Mouse (Mus musculus) limb, embryonic 13.5 days (tissue): ENCODE measurements around the gene 5730596B20Rik. TPM values are rescaled to one million over a fixed set of nuclear protein-coding genes. Genes with fewer than 3 reads are reported as not detected.
A peak's percentile ranks its signal among the peaks of the same experiment; 100 is the strongest.

ENCODE experiments used
- ATAC-seq: fragments of 200-750 bp; cut with Nextera tagmentation; 2 replicates; pipeline ENCODE4 v1.8.0; 2017; ENCODE audit warnings: low read depth, moderate number of reproducible peaks, moderate TSS enrichment; ENCODE audit not compliant: low FRiP score
- H3K27ac ChIP-seq: fragments of 300-500 bp; sonication (generic); 2 replicates; pipeline ENCODE4 v1.5.1; 2015; ENCODE audit warnings: inconsistent platforms, mild to moderate bottlenecking, moderate library complexity
- H3K27me3 ChIP-seq: fragments of 300-500 bp; sonication (generic); 2 replicates; pipeline ENCODE4 v1.6.1; 2015; ENCODE audit warnings: mild to moderate bottlenecking, inconsistent platforms
- H3K36me3 ChIP-seq: fragments of 300-500 bp; sonication (generic); 2 replicates; pipeline ENCODE4 v1.6.1; 2015; ENCODE audit warnings: inconsistent platforms, mild to moderate bottlenecking, moderate library complexity
- H3K4me1 ChIP-seq: fragments of 300-500 bp; sonication (generic); 2 replicates; pipeline ENCODE4 v1.6.1; 2015; ENCODE audit warnings: inconsistent platforms
- H3K4me2 ChIP-seq: fragments of 300-500 bp; sonication (generic); replicated peaks from 2 replicates; pipeline ENCODE4 v1.6.1; 2015; ENCODE audit warnings: inconsistent platforms, mild to moderate bottlenecking, moderate library complexity
- H3K4me3 ChIP-seq: fragments of 300-500 bp; sonication (generic); 2 replicates; pipeline ENCODE4 v1.5.1; 2015; ENCODE audit warnings: moderate library complexity, mild to moderate bottlenecking, inconsistent platforms
- H3K9ac ChIP-seq: fragments of 300-500 bp; sonication (generic); 2 replicates; pipeline ENCODE4 v1.6.1; 2015; ENCODE audit warnings: mild to moderate bottlenecking, inconsistent platforms
- H3K9me3 ChIP-seq: fragments of 300-500 bp; sonication (generic); 2 replicates; pipeline ENCODE4 v1.6.1; 2016; ENCODE audit warnings: inconsistent platforms
- WGBS: fragments of 180-500 bp; shearing (Covaris S2); methylation state at CpG from one replicate; pipeline ENCODE4 v1.1.7; 2015; 5-methylcytosine and 5-hydroxymethylcytosine counted together
- polyA plus RNA-seq: library from polyadenylated mRNA; unstranded; fragments of >200 nt; fragmentation: Nextera tagmentation; extraction: Ambion mirVana; gene quantifications from 2 replicates; pipeline ENCODE4 v1.2.1, GENCODE M21; 2015

The 5730596B20Rik gene
- polyA plus RNA-seq, 1 experiment from 2014 or later = 0.71 TPM

DNA sequence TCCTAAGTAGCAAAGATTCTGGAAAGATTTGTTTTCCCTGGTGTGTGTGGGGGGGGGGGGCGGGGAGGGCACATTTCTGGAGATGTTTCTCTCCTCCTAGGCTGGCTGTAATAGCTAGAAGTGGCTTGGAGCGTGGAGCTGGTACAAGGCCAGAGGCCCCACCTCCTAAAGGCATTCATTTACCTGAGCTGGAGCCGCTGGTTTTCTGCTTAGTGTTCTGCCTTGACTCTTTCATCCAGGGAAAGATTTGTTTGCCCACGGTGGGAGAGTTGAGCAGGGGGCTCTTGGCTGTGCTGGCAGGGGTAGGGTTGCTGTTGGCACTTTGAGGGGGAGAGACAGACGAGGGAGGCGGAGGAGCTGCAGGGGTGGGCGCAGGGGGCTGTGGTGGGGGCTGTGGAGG, 5.4 kb upstream of the 5730596B20Rik start:
- Histone ChIP-seq H3K9ac (peak overlapping the region; percentile 54; the same call in 1 of the 2 replicates), H3K4me1 (peaks cover 71% of the 10 kb centered on the region), H3K4me2 (peak overlapping the region; percentile 69), H3K36me3 (peaks cover 18% of the 10 kb centered on the region), H3K4me3 (peak overlapping the region; percentile 41), H3K27me3 (peaks cover 65% of the 10 kb centered on the region), H3K27ac (peak overlapping the region; percentile 55; the same call in 1 of the 2 replicates), H3K9me3 (no peaks in the 10 kb centered on the region)
- WGBS = 27% methylated on average over 7 of the region's 7 CpGs
- no peak for ATAC-seq

DNA sequence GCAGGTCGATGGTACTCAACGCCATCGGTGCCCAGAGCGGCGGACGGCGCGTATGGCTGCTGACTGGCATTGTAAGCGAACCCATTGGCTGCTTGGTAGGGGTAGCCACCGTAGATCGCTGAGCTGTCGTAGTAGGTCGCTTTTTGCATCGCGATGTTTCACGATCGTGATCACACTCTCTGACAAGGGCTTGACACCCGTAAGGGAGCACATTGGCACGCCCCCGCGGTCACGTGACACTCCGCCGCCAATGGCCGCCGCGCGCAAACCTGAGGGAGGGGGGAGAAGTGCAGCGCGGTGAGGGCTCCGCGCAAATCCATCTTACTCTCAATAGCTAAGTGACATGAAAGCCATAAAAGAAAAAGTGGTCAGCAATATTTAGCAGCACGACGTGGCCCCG, 4.8 kb upstream of the 5730596B20Rik start:
- Histone ChIP-seq H3K4me3 (peak overlapping the region; percentile 41), H3K9me3 (no peaks in the 10 kb centered on the region), H3K27ac (peak overlapping the region; percentile 61; the same call in 1 of the 2 replicates), H3K9ac (peak overlapping the region; percentile 54), H3K4me2 (peak overlapping the region; percentile 69), H3K27me3 (peaks cover 64% of the 10 kb centered on the region), H3K36me3 (peaks cover 18% of the 10 kb centered on the region), H3K4me1 (peaks cover 77% of the 10 kb centered on the region)
- WGBS = 1% methylated on average over 35 of the region's 35 CpGs
- peak; percentile 64 for ATAC-seq

DNA sequence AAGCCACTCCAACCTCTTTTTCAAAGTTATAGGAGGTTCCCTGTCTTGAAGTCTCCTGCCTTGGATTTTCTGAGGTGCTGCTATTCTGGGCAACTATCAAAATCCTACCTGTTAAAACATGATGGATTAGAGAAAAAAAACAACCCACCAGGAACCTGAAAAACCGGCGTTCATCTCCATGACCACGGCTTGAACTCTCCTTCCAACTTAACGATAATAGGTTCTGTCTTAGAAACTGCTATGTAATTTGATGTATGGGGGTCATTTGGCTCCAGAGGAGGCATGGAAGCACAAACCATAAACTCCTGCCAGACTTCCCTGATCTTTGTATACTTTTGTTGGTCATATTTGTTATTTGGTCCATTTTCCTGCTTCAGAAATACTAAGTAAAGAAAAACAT, 3.6 kb upstream of the 5730596B20Rik start:
- Histone ChIP-seq H3K27ac (0 out of 2 replicates have a peak overlapping the region, but pooled peaks have one; percentile 61), H3K36me3 (peaks cover 18% of the 10 kb centered on the region), H3K4me2 (0 out of 2 replicates have a peak overlapping the region, but pooled peaks have one; percentile 9), H3K9me3 (no peaks in the 10 kb centered on the region), H3K27me3 (peaks cover 62% of the 10 kb centered on the region), H3K4me1 (peaks cover 80% of the 10 kb centered on the region), H3K4me3 (no peak overlapping the region), H3K9ac (no peak overlapping the region)
- no peak for ATAC-seq
- 14% methylated on average over 4 of the region's 4 CpGs for WGBS

DNA sequence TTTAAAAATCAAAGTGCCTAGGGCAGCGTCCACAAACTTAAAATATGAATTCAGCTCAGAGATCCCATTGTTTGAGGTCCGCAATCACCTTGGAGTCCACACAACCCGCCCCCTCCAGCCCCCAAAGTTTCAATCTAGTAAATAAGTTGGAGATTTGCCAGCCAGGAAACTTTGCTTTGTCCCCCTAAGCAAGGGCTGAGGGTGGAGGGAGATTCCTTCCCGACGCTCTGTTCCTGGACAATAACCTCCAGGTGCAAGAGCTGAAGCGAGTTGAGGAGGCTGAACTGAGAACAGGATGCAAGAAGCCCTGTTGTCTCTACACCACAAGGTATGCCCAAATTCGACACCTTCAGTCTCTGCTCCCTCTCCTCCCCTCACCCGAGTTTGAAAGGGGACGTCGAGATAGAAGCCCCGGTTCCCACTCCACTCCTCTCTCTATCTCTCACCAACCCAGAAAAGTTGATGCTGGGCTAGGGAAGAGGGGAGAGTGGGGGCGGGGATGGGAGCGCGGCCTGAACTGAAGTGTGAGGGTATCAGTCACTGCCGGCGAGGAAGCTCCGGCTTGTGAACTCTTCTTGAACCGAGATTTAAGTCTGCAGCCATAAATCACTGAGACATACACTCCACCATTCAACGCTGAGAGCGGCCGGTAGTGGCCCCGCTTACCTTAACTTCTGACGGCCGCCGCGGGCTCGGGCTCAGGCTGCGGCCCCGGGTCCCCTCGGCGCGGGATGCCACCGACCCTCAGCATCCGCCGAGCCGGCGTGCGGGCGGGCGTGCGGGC, 2.1 kb upstream of the 5730596B20Rik start:
- Histone ChIP-seq H3K9me3 (no peaks in the 10 kb centered on the region), H3K4me3 (peak overlapping the region; percentile 47), H3K36me3 (peaks cover 14% of the 10 kb centered on the region), H3K4me2 (peak overlapping the region; percentile 70), H3K27me3 (peaks cover 66% of the 10 kb centered on the region), H3K4me1 (peaks cover 88% of the 10 kb centered on the region), H3K9ac (peak overlapping the region; percentile 63), H3K27ac (peak overlapping the region; percentile 55; the same call in 1 of the 2 replicates)
- no peak for ATAC-seq
- 8% methylated on average over 41 of the region's 41 CpGs for WGBS

DNA sequence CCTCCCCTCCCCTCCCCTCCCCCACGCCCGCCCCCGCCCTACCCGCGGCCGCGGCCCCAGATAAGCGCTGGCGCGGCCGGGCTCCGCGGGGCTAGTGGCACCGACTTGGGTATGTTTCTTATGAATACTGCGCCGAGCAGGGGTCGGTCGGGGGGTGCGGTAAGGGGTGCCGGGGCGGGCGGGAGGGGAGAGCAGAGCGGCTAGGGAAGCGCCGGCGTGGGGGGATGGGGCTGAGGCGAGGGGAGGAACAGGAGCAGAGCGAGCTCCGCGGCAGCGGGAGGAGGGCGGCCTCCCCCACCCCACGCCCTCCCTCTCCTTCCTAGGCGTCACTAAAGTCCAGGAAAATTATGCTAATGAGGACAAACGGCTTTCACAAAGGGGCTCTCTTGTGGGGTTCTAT, 1.4 kb upstream of the 5730596B20Rik start:
- Histone ChIP-seq H3K36me3 (peaks cover 7% of the 10 kb centered on the region; the same call in 1 of the 2 replicates), H3K9ac (peak overlapping the region; percentile 63), H3K9me3 (no peaks in the 10 kb centered on the region), H3K27ac (no peak overlapping the region; the same call in 1 of the 2 replicates), H3K4me3 (peak overlapping the region; percentile 47), H3K27me3 (peaks cover 66% of the 10 kb centered on the region), H3K4me2 (peak overlapping the region; percentile 70), H3K4me1 (peaks cover 85% of the 10 kb centered on the region)
- WGBS = 0% methylated on average over 17 of the region's 35 CpGs
- ATAC-seq = no peak

- H3K4me1 ChIP-seq = peaks cover 80% of the 10 kb centered on the region
- peaks cover 3% of the 10 kb centered on the region; the same call in 1 of the 2 replicates for H3K36me3 ChIP-seq
- peak overlapping the region; percentile 63; the same call in 1 of the 2 replicates for H3K9ac ChIP-seq
- 7% methylated on average over 6 of the region's 6 CpGs for WGBS
- no peaks in the 10 kb centered on the region for H3K9me3 ChIP-seq
- H3K27me3 ChIP-seq = peaks cover 66% of the 10 kb centered on the region
- H3K4me2 ChIP-seq = peak overlapping the region; percentile 70
- H3K4me3 ChIP-seq = peak overlapping the region; percentile 47
- no peak for ATAC-seq
- H3K27ac ChIP-seq = no peak overlapping the region
These were observed 907 bp upstream of the 5730596B20Rik start for GRCm38 (mm10) chr6:52176391-52176790.

- WGBS = 16% methylated on average over 9 of the region's 9 CpGs
- Histone ChIP-seq H3K4me3 (peak overlapping the region; percentile 47), H3K9ac (no peak overlapping the region), H3K4me2 (peak overlapping the region; percentile 70), H3K4me1 (peaks cover 66% of the 10 kb centered on the region), H3K27me3 (peaks cover 65% of the 10 kb centered on the region), H3K36me3 (no peaks in the 10 kb centered on the region; the same call in 1 of the 2 replicates), H3K27ac (no peak overlapping the region), H3K9me3 (no peaks in the 10 kb centered on the region)
- no peak for ATAC-seq
These were observed 508 bp downstream of the 5730596B20Rik start for GRCm38 (mm10) chr6:52177806-52178205.

- Histone ChIP-seq H3K4me2 (peak overlapping the region; percentile 37), H3K4me1 (peaks cover 67% of the 10 kb centered on the region), H3K27me3 (peaks cover 74% of the 10 kb centered on the region), H3K27ac (no peak overlapping the region), H3K4me3 (0 out of 2 replicates have a peak overlapping the region, but pooled peaks have one; percentile 4), H3K36me3 (no peaks in the 10 kb centered on the region; the same call in 1 of the 2 replicates), H3K9me3 (no peaks in the 10 kb centered on the region), H3K9ac (no peak overlapping the region)
- no peak for ATAC-seq
- 30% methylated on average over 4 of the region's 4 CpGs for WGBS
These were observed 1.8 kb downstream of the 5730596B20Rik start for GRCm38 (mm10) chr6:52178918-52179665.

- Histone ChIP-seq H3K4me1 (peaks cover 72% of the 10 kb centered on the region), H3K4me2 (peak overlapping the region; percentile 37), H3K9me3 (no peaks in the 10 kb centered on the region), H3K4me3 (0 out of 2 replicates have a peak overlapping the region, but pooled peaks have one; percentile 4), H3K27ac (no peak overlapping the region), H3K9ac (no peak overlapping the region), H3K36me3 (no peaks in the 10 kb centered on the region; the same call in 1 of the 2 replicates), H3K27me3 (peaks cover 80% of the 10 kb centered on the region)
- no peak for ATAC-seq
- 26% methylated on average over 10 of the region's 10 CpGs for WGBS
These were observed 2.4 kb downstream of the 5730596B20Rik start for GRCm38 (mm10) chr6:52179690-52180089.

DNA sequence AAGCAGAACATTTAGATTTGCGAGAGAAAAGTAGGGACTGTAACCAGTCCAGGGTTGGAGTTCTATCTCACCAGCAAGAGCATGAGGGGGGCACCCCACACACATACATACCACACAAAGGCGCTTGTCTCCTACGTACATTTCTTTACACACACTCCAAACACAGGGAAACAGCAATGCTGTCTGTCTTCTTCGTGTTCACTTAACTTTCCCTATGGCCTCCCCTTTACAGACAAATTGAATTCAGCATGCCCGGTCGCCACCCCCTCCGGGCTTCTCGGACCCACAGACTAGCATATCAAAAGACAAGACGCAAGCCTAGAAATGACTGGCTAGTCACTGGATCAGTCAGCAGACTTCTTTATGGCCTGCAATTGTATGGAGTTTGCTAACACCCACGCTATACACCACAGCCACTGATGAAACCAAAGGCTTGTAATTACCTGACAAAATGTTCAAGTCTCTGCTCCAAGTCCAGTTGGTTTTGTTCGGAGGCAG, 3.0 kb downstream of the 5730596B20Rik start:
- WGBS = 33% methylated on average over 11 of the region's 11 CpGs
- Histone ChIP-seq H3K4me1 (peaks cover 72% of the 10 kb centered on the region), H3K4me3 (no peak overlapping the region)

GRCm38 (mm10) chr6:52180726-52181125, 3.4 kb downstream of the 5730596B20Rik start:
- H3K4me1 ChIP-seq = peaks cover 72% of the 10 kb centered on the region
- H3K9me3 ChIP-seq = no peaks in the 10 kb centered on the region
- no peak for ATAC-seq
- H3K4me2 ChIP-seq = no peak overlapping the region
- H3K27ac ChIP-seq = no peak overlapping the region
- H3K4me3 ChIP-seq = no peak overlapping the region
- no peaks in the 10 kb centered on the region; the same call in 1 of the 2 replicates for H3K36me3 ChIP-seq
- H3K9ac ChIP-seq = no peak overlapping the region
- 56% methylated on average over 3 of the region's 3 CpGs for WGBS
- H3K27me3 ChIP-seq = peaks cover 83% of the 10 kb centered on the region

More for the DNA sequence above, 3.0 kb downstream of the 5730596B20Rik start:
- Histone ChIP-seq H3K36me3 (no peaks in the 10 kb centered on the region; the same call in 1 of the 2 replicates), H3K27me3 (peaks cover 79% of the 10 kb centered on the region), H3K9me3 (no peaks in the 10 kb centered on the region), H3K9ac (no peak overlapping the region), H3K4me2 (no peak overlapping the region), H3K27ac (no peak overlapping the region)
- no peak for ATAC-seq
